Mouse (Mus musculus): ENCODE data around the gene Fanci. TPM values are rescaled to one million over a fixed set of nuclear protein-coding genes. Genes with fewer than 3 reads are reported as not detected.

Fanci gene
- polyA plus RNA-seq, 1 experiment: 0.63 TPM

GRCm38 (mm10) chr7:79371321-79371879 lies 20.3 kb upstream of the Fanci start:
- no peak overlapping the region for H3K27ac ChIP-seq (replicated peaks; ENCODE audit: low read depth, low read length)
- no peak overlapping the region for H3K4me3 ChIP-seq (ENCODE audit: insufficient read depth, low read depth, low read length)
- no peaks in the 10 kb centered on the region for H3K4me1 ChIP-seq (ENCODE audit: control insufficient read depth, insufficient read depth, insufficient read length, low read length)

GRCm38 (mm10) chr7:79374017-79374416 lies 17.7 kb upstream of the Fanci start:
- H3K4me3 ChIP-seq (ENCODE audit: insufficient read depth, low read depth, low read length): no peak overlapping the region
- no peak overlapping the region for H3K27ac ChIP-seq (replicated peaks; ENCODE audit: low read depth, low read length)
- H3K4me1 ChIP-seq (ENCODE audit: control insufficient read depth, insufficient read depth, insufficient read length, low read length): no peaks in the 10 kb centered on the region

- H3K4me1 ChIP-seq (ENCODE audit: control insufficient read depth, insufficient read depth, insufficient read length, low read length): no peaks in the 10 kb centered on the region
- no peak overlapping the region for H3K4me3 ChIP-seq (ENCODE audit: insufficient read depth, low read depth, low read length)
- H3K27ac ChIP-seq (replicated peaks; ENCODE audit: low read depth, low read length): no peak overlapping the region
Measured at GRCm38 (mm10) chr7:79375594-79375993, 16.1 kb upstream of the Fanci start.

GRCm38 (mm10) chr7:79376516-79377275 lies 15.0 kb upstream of the Fanci start:
- no peak overlapping the region for H3K27ac ChIP-seq (replicated peaks; ENCODE audit: low read depth, low read length)
- no peaks in the 10 kb centered on the region for H3K4me1 ChIP-seq (ENCODE audit: control insufficient read depth, insufficient read depth, insufficient read length, low read length)
- H3K4me3 ChIP-seq (ENCODE audit: insufficient read depth, low read depth, low read length): no peak overlapping the region

GRCm38 (mm10) chr7:79386422-79387133 lies 5.2 kb upstream of the Fanci start, which contains the start of gene Rlbp1:
TSS of gene Rlbp1 (minus strand) at chr7:79387048.
- no peak within 1 kb of the TSS for H3K4me3 ChIP-seq (ENCODE audit: insufficient read depth, low read depth, low read length)
- no peaks in the 10 kb centered on the region for H3K4me1 ChIP-seq (ENCODE audit: control insufficient read depth, insufficient read depth, insufficient read length, low read length)

GRCm38 (mm10) chr7:79387140-79387539 lies 4.6 kb upstream of the Fanci start:
- Histone ChIP-seq H3K4me3 (ENCODE audit: insufficient read depth, low read depth, low read length) (no peak overlapping the region), H3K27ac (replicated peaks; ENCODE audit: low read depth, low read length) (no peak overlapping the region), H3K4me1 (ENCODE audit: control insufficient read depth, insufficient read depth, insufficient read length, low read length) (no peaks in the 10 kb centered on the region)

More at GRCm38 (mm10) chr7:79386422-79387133, 5.2 kb upstream of the Fanci start, which contains the start of gene Rlbp1:
- H3K27ac ChIP-seq (replicated peaks; ENCODE audit: low read depth, low read length): no peak within 1 kb of the TSS

GRCm38 (mm10) chr7:79387991-79388390 lies 3.7 kb upstream of the Fanci start:
- H3K27ac ChIP-seq (replicated peaks; ENCODE audit: low read depth, low read length): no peak overlapping the region
- no peak overlapping the region for H3K4me3 ChIP-seq (ENCODE audit: insufficient read depth, low read depth, low read length)
- H3K4me1 ChIP-seq (ENCODE audit: control insufficient read depth, insufficient read depth, insufficient read length, low read length): no peaks in the 10 kb centered on the region

- Histone ChIP-seq H3K27ac (replicated peaks; ENCODE audit: low read depth, low read length) (no peak overlapping the region), H3K4me3 (ENCODE audit: insufficient read depth, low read depth, low read length) (no peak overlapping the region), H3K4me1 (ENCODE audit: control insufficient read depth, insufficient read depth, insufficient read length, low read length) (no peaks in the 10 kb centered on the region)
Measured at GRCm38 (mm10) chr7:79388671-79389206, 3.0 kb upstream of the Fanci start.

- Histone ChIP-seq H3K4me1 (ENCODE audit: control insufficient read depth, insufficient read depth, insufficient read length, low read length) (no peaks in the 10 kb centered on the region), H3K27ac (replicated peaks; ENCODE audit: low read depth, low read length) (no peak overlapping the region), H3K4me3 (ENCODE audit: insufficient read depth, low read depth, low read length) (no peak overlapping the region)
Measured at GRCm38 (mm10) chr7:79390141-79390708, 1.5 kb upstream of the Fanci start.

GRCm38 (mm10) chr7:79391471-79391870 lies 258 bp upstream of the Fanci start:
- Histone ChIP-seq H3K27ac (replicated peaks; ENCODE audit: low read depth, low read length) (peak overlapping the region; percentile 76; the same call in 1 of the 2 replicates), H3K4me3 (ENCODE audit: insufficient read depth, low read depth, low read length) (peak overlapping the region; percentile 79), H3K4me1 (ENCODE audit: control insufficient read depth, insufficient read depth, insufficient read length, low read length) (no peaks in the 10 kb centered on the region)

- Histone ChIP-seq H3K4me1 (ENCODE audit: control insufficient read depth, insufficient read depth, insufficient read length, low read length) (no peaks in the 10 kb centered on the region), H3K4me3 (ENCODE audit: insufficient read depth, low read depth, low read length) (no peak overlapping the region), H3K27ac (replicated peaks; ENCODE audit: low read depth, low read length) (no peak overlapping the region)
Measured at GRCm38 (mm10) chr7:79392860-79393513, 1.3 kb downstream of the Fanci start.

GRCm38 (mm10) chr7:79393924-79394323 lies 2.2 kb downstream of the Fanci start:
- Histone ChIP-seq H3K27ac (replicated peaks; ENCODE audit: low read depth, low read length) (no peak overlapping the region), H3K4me1 (ENCODE audit: control insufficient read depth, insufficient read depth, insufficient read length, low read length) (no peaks in the 10 kb centered on the region), H3K4me3 (ENCODE audit: insufficient read depth, low read depth, low read length) (no peak overlapping the region)

- Histone ChIP-seq H3K4me1 (ENCODE audit: control insufficient read depth, insufficient read depth, insufficient read length, low read length) (no peaks in the 10 kb centered on the region), H3K4me3 (ENCODE audit: insufficient read depth, low read depth, low read length) (no peak overlapping the region), H3K27ac (replicated peaks; ENCODE audit: low read depth, low read length) (no peak overlapping the region)
Measured at GRCm38 (mm10) chr7:79394666-79395065, 2.9 kb downstream of the Fanci start.

- Histone ChIP-seq H3K4me3 (ENCODE audit: insufficient read depth, low read depth, low read length) (no peak overlapping the region), H3K27ac (replicated peaks; ENCODE audit: low read depth, low read length) (no peak overlapping the region), H3K4me1 (ENCODE audit: control insufficient read depth, insufficient read depth, insufficient read length, low read length) (no peaks in the 10 kb centered on the region)
Measured at GRCm38 (mm10) chr7:79395186-79395585, 3.5 kb downstream of the Fanci start.
